Mouse (Mus musculus) heart, embryonic 12.5 days (tissue): Measurements from ENCODE around the gene Stk35. TPM values are rescaled to one million over a fixed set of nuclear protein-coding genes. Genes with fewer than 3 reads are reported as not detected.
A peak's percentile ranks its signal among the peaks of the same experiment; 100 is the strongest.

Source experiments
- ATAC-seq: fragments of 200-750 bp; cut with Nextera tagmentation; 2 replicates; pipeline ENCODE4 v1.8.0; 2017; ENCODE audit warnings: moderate TSS enrichment, moderate library complexity; ENCODE audit not compliant: insufficient number of reproducible peaks, low FRiP score
- H3K27ac ChIP-seq: fragments of 300-500 bp; sonication (generic); 2 replicates; pipeline ENCODE4 v1.5.1; 2016; ENCODE audit warnings: mild to moderate bottlenecking, moderate library complexity; ENCODE audit not compliant: poor library complexity, severe bottlenecking
- H3K27me3 ChIP-seq: fragments of 300-500 bp; sonication (generic); replicated peaks from 2 replicates; pipeline ENCODE4 v1.6.1; 2016; ENCODE audit warnings: mild to moderate bottlenecking, moderate library complexity
- H3K36me3 ChIP-seq: fragments of 300-500 bp; sonication (generic); 2 replicates; pipeline ENCODE4 v1.6.1; 2016; ENCODE audit warnings: mild to moderate bottlenecking, moderate library complexity
- H3K4me1 ChIP-seq: fragments of 300-500 bp; sonication (generic); replicated peaks from 2 replicates; pipeline ENCODE4 v1.6.1; 2016; ENCODE audit warnings: mild to moderate bottlenecking
- H3K4me2 ChIP-seq: fragments of 300-500 bp; sonication (generic); 2 replicates; pipeline ENCODE4 v1.6.1; 2016; ENCODE audit warnings: mild to moderate bottlenecking, moderate library complexity
- H3K4me3 ChIP-seq: fragments of 300-500 bp; sonication (generic); 2 replicates; pipeline ENCODE4 v1.5.1; 2016; ENCODE audit warnings: mild to moderate bottlenecking
- H3K9ac ChIP-seq: fragments of 300-500 bp; sonication (generic); 2 replicates; pipeline ENCODE4 v1.6.1; 2016; ENCODE audit warnings: mild to moderate bottlenecking, moderate library complexity
- H3K9me3 ChIP-seq: fragments of 300-500 bp; sonication (generic); replicated peaks from 2 replicates; pipeline ENCODE4 v1.6.1; 2016; ENCODE audit warnings: mild to moderate bottlenecking, moderate library complexity
- WGBS: fragments of 180-500 bp; shearing (Covaris S2); methylation state at CpG from one replicate; pipeline ENCODE4 v1.1.7; 2016; 5-methylcytosine and 5-hydroxymethylcytosine counted together
- polyA plus RNA-seq: library from polyadenylated mRNA; unstranded; fragments of >200 nt; fragmentation: Nextera tagmentation; extraction: Ambion mirVana; gene quantifications from 2 replicates; pipeline ENCODE4 v1.2.1, GENCODE M21; 2016

Stk35 gene
- polyA plus RNA-seq = 10.7 and 11.0 TPM in 2 replicates

DNA sequence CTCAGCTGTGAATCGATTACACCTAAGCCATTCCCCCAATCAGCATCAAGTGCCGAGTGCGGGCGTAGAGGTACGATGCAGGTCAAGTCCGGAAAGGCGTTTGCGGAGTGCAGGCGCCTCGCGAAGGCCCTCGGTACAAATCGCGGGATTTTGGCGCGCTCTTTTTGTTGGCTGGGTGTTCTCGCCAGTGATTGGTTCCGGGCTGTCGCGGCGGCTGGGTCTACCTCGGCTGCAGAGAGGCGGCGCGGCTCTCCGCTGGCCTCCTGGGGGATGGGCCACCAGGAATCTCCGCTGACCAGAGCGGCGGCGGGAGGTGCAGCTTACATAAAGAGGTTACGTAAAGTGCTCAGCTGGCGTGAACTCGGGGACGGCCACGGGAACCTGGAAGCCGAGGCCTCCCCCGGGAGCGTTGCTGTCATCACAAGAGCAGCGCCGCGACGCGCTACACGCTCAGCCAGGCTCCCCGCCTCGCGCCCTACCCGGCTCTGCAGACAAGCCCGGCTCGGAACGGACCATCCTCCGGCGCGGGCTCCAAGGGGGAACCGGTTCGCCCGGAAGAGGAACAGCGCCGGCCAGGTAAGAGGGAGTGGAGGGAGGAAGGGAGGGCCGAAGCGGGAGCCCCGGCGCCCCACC lies at the start of gene Stk35:
Gene Stk35, plus strand, starts transcription at position 247 of the 633 bp plus-strand sequence.
- peak within 1 kb of the TSS; percentile 96 for H3K9ac ChIP-seq
- H3K27ac ChIP-seq = peak within 1 kb of the TSS; percentile 95
- peak within 1 kb of the TSS; percentile 96 for H3K4me2 ChIP-seq
- peak within 1 kb of the TSS; percentile 91 for H3K4me3 ChIP-seq
- under 1% methylated on average over 62 of the region's 63 CpGs for WGBS
- H3K4me1 ChIP-seq = peaks cover 27% of the 10 kb centered on the region
- H3K9me3 ChIP-seq = no peaks in the 10 kb centered on the region
- peak; percentile 86 for ATAC-seq
- peaks cover 11% of the 10 kb centered on the region for H3K36me3 ChIP-seq
- no peaks in the 10 kb centered on the region for H3K27me3 ChIP-seq

DNA sequence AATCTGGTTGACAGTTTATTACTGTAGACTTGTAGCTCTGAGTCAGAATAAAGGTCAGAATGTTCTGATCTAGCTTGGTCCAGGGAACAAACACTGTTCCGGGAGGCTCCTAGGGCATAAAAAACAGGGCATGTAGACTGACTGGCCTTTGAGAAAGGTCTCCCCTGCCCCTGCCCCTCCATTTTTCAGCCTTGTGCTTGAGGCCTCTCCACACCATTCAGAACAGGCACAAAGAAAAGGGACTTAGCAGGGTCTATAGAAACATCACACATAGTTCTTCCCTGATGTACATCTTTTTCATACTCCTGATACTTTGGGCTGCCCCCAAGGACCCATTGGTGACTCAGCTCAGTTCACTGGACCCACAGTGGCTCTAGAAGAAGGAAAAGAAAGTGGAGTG lies 18.3 kb upstream of the Stk35 start:
- no peak for ATAC-seq
- Histone ChIP-seq H3K27me3 (no peaks in the 10 kb centered on the region), H3K36me3 (no peaks in the 10 kb centered on the region), H3K9me3 (no peaks in the 10 kb centered on the region), H3K9ac (no peak overlapping the region), H3K27ac (no peak overlapping the region), H3K4me3 (no peak overlapping the region), H3K4me1 (no peaks in the 10 kb centered on the region), H3K4me2 (no peak overlapping the region)
- 92% methylated on average over 1 of the region's 1 CpGs for WGBS

DNA sequence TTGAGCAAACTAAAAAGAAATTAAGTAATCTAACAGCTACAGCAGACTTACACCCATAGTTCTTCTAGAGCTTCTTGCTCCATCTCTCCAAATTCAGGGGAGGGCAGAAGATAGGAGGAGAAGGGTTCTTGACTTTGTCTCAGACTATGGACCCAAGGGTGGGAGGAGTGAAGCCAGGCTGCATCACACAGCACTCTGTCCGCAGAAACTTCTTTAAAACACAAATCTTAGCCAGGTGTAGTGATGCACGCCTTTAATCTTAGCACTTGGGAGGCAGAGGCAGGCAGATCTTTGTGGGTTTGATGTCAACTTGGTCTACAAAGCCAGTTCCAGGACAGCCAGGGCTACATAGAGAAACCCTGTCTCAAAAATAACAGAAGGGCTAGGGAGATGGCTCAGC lies 3.8 kb upstream of the Stk35 start:
- Histone ChIP-seq H3K36me3 (no peaks in the 10 kb centered on the region), H3K9me3 (peaks cover 10% of the 10 kb centered on the region), H3K27me3 (no peaks in the 10 kb centered on the region), H3K27ac (no peak overlapping the region), H3K9ac (no peak overlapping the region), H3K4me3 (no peak overlapping the region), H3K4me1 (peaks cover 5% of the 10 kb centered on the region), H3K4me2 (no peak overlapping the region)
- WGBS = 81% methylated on average over 2 of the region's 2 CpGs
- ATAC-seq = no peak

DNA sequence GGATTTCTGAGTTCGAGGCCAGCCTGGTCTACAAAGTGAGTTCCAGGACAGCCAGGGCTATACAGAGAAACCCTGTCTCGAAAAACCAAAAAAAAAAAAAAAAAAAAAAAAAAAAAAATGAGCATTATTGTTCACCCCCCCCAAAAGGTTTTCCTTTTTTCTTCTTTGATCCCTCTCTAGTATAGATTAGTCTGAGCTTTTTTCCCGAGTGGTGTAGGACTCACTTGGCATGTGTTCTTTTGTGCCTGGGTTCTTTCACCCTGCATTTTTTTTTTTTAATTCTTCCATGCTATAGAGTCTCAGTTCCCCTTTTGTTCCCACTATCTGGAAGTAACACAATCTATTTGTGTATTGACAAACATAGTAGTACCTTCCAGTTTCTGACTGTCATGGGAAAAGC lies 2.6 kb upstream of the Stk35 start:
- H3K4me2 ChIP-seq = no peak overlapping the region
- no peak overlapping the region for H3K27ac ChIP-seq
- peaks cover 15% of the 10 kb centered on the region for H3K4me1 ChIP-seq
- H3K27me3 ChIP-seq = no peaks in the 10 kb centered on the region
- H3K36me3 ChIP-seq = no peaks in the 10 kb centered on the region
- ATAC-seq = no peak
- H3K4me3 ChIP-seq = no peak overlapping the region
- peaks cover 10% of the 10 kb centered on the region for H3K9me3 ChIP-seq
- WGBS = 62% methylated on average over 2 of the region's 3 CpGs
- no peak overlapping the region for H3K9ac ChIP-seq

DNA sequence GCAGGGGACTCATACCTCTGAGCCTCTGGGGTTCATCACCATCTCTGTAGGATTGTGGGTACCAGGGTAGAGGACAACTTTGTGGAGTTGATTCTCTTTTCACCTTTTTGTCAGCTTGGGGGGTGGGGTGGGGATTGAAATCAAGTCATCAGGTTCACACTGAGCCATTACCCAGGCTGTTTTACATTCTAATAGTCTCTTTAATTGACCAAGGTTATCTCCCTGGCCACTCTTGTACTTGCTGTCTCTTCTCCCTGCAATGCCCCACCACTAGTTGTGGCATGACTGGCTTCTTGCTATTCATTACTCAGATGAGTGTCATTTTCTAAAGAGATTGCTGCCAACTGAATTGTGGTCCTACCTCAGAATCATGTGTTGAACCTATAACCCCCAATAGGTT lies 1.9 kb upstream of the Stk35 start:
- no peak overlapping the region for H3K9ac ChIP-seq
- H3K4me2 ChIP-seq = no peak overlapping the region
- H3K4me1 ChIP-seq = peaks cover 21% of the 10 kb centered on the region
- H3K9me3 ChIP-seq = peaks cover 10% of the 10 kb centered on the region
- H3K36me3 ChIP-seq = no peaks in the 10 kb centered on the region
- H3K27ac ChIP-seq = no peak overlapping the region
- no peaks in the 10 kb centered on the region for H3K27me3 ChIP-seq
- no peak for ATAC-seq
- H3K4me3 ChIP-seq = no peak overlapping the region

DNA sequence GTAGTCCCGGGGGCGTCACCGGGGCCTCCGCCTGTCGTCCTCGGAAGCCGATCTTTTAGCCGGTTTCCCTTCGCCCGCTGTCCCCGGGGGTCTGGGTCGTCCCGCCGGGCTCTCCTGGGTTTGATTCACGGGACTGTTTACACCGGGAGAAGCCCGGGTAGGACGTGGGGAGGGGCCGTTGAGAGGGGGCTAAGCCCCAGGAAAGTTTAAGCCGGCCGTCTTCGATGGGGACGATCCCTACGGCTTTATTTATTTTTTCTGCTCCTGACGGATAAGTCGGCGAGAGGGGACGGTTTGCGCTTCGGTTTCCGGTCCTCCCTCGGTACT lies 550 bp downstream of the Stk35 start:
- Histone ChIP-seq H3K9ac (peak overlapping the region; percentile 96), H3K4me2 (peak overlapping the region; percentile 96), H3K36me3 (peaks cover 14% of the 10 kb centered on the region), H3K27me3 (no peaks in the 10 kb centered on the region), H3K27ac (peak overlapping the region; percentile 95), H3K9me3 (no peaks in the 10 kb centered on the region), H3K4me3 (peak overlapping the region; percentile 91), H3K4me1 (peaks cover 32% of the 10 kb centered on the region)
- under 1% methylated on average over 29 of the region's 32 CpGs for WGBS
- no peak for ATAC-seq

DNA sequence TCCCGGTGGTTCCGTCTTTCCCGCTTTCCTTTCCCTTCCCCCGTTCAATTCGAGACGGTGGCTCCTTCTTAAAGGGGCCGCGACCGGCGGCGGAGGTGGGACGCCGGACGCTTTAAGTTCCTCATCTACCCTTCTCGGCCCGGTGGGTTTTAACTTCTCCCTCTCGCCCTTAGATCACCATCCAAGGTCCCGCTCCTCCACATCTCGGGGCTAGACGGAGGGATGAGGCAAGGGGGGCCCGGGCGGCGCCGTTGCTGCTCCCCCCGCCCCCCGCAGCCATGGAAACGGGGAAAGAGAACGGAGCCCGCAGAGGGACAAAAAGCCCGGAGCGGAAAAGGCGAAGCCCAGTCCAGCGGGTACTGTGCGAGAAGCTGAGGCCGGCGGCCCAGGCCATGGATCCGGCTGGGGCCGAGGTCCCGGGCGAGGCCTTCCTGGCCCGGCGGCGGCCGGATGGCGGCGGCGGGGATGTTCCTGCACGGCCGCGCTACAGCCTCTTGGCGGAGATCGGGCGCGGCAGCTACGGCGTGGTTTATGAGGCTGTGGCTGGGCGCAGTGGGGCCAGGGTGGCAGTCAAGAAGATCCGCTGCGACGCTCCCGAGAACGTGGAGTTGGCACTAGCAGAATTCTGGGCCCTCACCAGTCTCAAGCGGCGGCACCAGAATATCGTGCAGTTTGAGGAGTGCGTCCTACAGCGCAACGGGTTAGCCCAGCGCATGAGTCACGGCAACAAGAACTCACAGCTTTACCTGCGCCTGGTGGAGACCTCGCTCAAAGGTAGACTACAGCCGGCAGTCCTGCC lies 1.1 kb downstream of the Stk35 start:
- Histone ChIP-seq H3K9me3 (no peaks in the 10 kb centered on the region), H3K4me2 (peak overlapping the region; percentile 96), H3K9ac (peak overlapping the region; percentile 96), H3K27me3 (no peaks in the 10 kb centered on the region), H3K4me1 (peaks cover 35% of the 10 kb centered on the region), H3K27ac (peak overlapping the region; percentile 95), H3K4me3 (peak overlapping the region; percentile 91), H3K36me3 (peaks cover 14% of the 10 kb centered on the region)
- ATAC-seq = peak; percentile 85
- WGBS = under 1% methylated on average over 73 of the region's 73 CpGs

DNA sequence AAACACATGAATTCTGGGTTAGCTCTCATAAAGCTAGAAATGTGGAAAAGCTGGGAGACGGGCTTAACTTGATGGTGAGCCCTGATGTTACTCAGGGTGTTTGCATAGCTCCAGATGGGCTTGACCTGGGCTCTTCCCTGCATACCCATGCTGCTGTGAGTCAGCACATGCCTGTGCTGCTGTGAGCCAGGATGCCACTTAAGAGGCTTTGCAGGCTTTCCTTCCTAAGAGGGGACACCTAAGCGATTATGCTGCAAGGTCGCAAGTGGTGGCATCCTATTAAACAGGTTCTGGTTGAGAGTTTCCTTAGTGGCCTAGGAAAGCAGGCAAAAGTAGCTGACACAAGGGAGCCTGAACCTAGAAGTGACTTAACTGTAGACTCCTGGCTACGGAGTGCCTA lies 5.2 kb downstream of the Stk35 start:
- Histone ChIP-seq H3K4me1 (peaks cover 36% of the 10 kb centered on the region), H3K27ac (no peak overlapping the region), H3K27me3 (no peaks in the 10 kb centered on the region), H3K4me3 (no peak overlapping the region), H3K4me2 (no peak overlapping the region), H3K9ac (no peak overlapping the region), H3K9me3 (no peaks in the 10 kb centered on the region), H3K36me3 (peaks cover 33% of the 10 kb centered on the region)
- 76% methylated on average over 4 of the region's 4 CpGs for WGBS
- no peak for ATAC-seq

DNA sequence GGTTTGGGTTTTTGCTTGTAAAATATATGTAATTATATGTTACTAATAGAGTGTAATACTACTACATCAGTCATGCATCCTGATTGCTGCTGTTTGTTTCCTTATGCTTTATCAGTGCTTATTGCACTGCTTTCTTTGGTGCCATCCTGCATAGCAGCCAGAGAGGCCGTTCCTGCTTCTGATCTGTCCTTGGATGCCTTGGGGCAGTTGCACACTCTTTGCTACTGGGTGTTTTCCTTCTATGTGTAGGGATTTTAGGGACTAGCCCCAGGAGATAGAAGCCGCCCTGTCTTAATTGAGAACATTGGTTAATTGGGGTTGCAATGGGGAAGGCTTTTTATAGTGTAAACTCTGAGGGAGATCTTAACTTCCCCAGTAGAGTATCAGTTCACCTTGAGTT lies 6.2 kb downstream of the Stk35 start:
- H3K36me3 ChIP-seq = peaks cover 43% of the 10 kb centered on the region
- no peaks in the 10 kb centered on the region for H3K9me3 ChIP-seq
- no peaks in the 10 kb centered on the region for H3K27me3 ChIP-seq
- no peak overlapping the region for H3K27ac ChIP-seq
- no peak for ATAC-seq
- H3K4me3 ChIP-seq = no peak overlapping the region
- peaks cover 36% of the 10 kb centered on the region for H3K4me1 ChIP-seq
- no peak overlapping the region for H3K9ac ChIP-seq
- WGBS = 81% methylated on average over 2 of the region's 2 CpGs
- no peak overlapping the region for H3K4me2 ChIP-seq

DNA sequence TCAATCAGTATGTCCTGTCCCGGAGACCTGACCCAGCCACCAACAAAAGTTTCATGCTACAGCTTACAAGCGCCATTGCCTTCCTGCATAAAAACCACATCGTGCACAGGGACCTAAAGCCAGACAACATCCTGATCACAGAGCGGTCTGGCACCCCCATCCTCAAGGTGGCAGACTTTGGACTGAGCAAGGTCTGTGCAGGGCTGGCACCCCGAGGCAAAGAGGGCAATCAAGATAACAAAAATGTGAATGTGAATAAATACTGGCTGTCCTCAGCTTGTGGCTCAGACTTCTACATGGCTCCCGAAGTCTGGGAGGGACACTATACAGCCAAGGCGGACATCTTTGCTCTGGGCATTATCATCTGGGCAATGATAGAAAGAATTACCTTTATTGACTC lies 10.2 kb downstream of the Stk35 start:
- no peak overlapping the region for H3K4me2 ChIP-seq
- peaks cover 30% of the 10 kb centered on the region for H3K4me1 ChIP-seq
- no peak overlapping the region for H3K27ac ChIP-seq
- no peak for ATAC-seq
- H3K27me3 ChIP-seq = no peaks in the 10 kb centered on the region
- WGBS = 92% methylated on average over 7 of the region's 7 CpGs
- H3K9ac ChIP-seq = no peak overlapping the region
- H3K4me3 ChIP-seq = no peak overlapping the region
- no peaks in the 10 kb centered on the region for H3K9me3 ChIP-seq
- H3K36me3 ChIP-seq = peaks cover 47% of the 10 kb centered on the region

DNA sequence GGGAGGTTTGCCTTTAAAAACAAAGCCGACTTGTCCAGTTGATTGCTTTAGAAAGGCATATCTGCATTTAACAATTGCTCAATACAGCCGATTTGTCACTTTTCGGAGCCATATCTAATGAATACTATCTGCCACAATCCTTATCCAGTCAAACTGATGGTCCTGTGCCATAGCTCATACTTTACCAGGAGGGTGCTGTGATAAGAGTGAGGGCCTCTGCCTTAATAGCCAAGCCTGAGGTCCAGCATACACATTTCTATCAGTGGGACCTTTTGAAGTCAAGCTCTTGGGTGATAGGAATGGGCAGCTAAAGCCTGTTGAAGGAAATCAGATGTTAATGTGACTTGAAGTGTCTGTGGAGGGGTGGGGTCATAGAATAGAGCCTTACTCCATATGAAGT lies 13.7 kb downstream of the Stk35 start:
- H3K9me3 ChIP-seq = no peaks in the 10 kb centered on the region
- H3K9ac ChIP-seq = no peak overlapping the region
- ATAC-seq = no peak
- 80% methylated on average over 3 of the region's 3 CpGs for WGBS
- peaks cover 36% of the 10 kb centered on the region for H3K4me1 ChIP-seq
- peaks cover 49% of the 10 kb centered on the region for H3K36me3 ChIP-seq
- no peak overlapping the region for H3K4me3 ChIP-seq
- H3K4me2 ChIP-seq = no peak overlapping the region
- no peaks in the 10 kb centered on the region for H3K27me3 ChIP-seq
- H3K27ac ChIP-seq = no peak overlapping the region
